Mouse (Mus musculus): ENCODE data around the gene Utp14a. TPM values are rescaled to one million over a fixed set of nuclear protein-coding genes. Genes with fewer than 3 reads are reported as not detected.
"Not testable (repeated sequence)": the region's sequence is repeated elsewhere in the genome, so short reads cannot be mapped to it uniquely, and the experiment has no call there.

The Utp14a gene
- 16.3 and 20.1 TPM in 2 replicates for polyA plus RNA-seq (2014; fragmentation: Nextera tagmentation; extraction: Ambion mirVana)

GRCm38 (mm10) chrX:48256468-48257007, at the start of gene Utp14a:
Gene Utp14a (plus strand): TSS chrX:48256862.
- peak within 1 kb of the TSS; percentile 28; the same call in 1 of the 2 replicates for H3K9ac ChIP-seq (replicated peaks; ENCODE audit: low read depth, low read length)
- H3K4me2 ChIP-seq (replicated peaks; ENCODE audit: low read depth, low read length) = peak within 1 kb of the TSS; percentile 43
- ATAC-seq (ENCODE audit: insufficient number of reproducible peaks, insufficient read depth, low FRiP score, low read depth) = peak; percentile 99
- H3K9me3 ChIP-seq (ENCODE audit: control insufficient read depth, low read depth, low read length) = no peaks in the 10 kb centered on the region
- H3K36me3 ChIP-seq (ENCODE audit: control insufficient read depth, insufficient read depth, low read length) = no peaks in the 10 kb centered on the region
- whole genome bisulfite sequencing = 10% methylated on average over 33 of the region's 33 CpGs
- peak within 1 kb of the TSS; percentile 44 for H3K4me3 ChIP-seq (ENCODE audit: low read depth, low read length)
- no peaks in the 10 kb centered on the region for H3K27me3 ChIP-seq (ENCODE audit: control insufficient read depth, insufficient read depth, low read length)
- H3K4me1 ChIP-seq (ENCODE audit: control insufficient read depth, insufficient read depth, low read length) = no peaks in the 10 kb centered on the region
- H3K27ac ChIP-seq (ENCODE audit: low read length) = peak within 1 kb of the TSS; percentile 39; the same call in 1 of the 2 replicates

DNA sequence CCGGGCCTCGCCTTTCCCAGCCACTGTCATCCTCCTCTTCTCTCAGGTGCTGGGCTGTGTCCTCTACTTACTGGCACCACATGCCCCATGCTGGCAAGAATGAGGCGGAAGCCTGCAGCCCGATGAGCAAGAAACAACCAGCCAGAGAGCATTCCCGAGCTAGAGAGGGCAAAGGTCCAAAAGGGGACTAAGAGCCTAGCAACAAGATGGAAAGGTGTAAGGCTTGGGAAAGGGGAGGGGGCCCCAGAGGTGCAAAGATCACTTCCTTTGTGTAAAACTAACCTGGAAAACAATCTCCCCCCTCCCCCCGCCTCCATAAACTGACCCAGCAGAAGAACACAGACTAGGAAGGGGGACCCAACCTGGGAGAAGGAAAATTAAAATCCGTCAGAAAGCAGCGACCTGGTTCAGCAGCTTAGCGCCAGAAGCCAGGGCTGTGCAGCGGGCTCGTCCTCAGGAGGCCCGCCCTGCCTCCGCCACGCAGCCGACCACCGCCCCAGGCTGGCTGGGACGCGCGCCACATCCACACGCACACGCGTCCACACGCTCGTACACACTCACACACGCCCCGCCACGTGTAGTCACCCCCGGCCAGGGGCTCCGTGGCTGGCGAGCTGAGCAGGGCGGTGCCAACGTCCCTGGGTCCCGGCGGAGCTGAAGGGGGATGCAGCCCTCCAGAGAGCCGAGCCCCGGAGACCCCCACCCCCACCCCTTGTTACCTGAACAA, 48.7 kb upstream of the Utp14a start:
- WGBS = 12% methylated on average over 35 of the region's 36 CpGs
- Histone ChIP-seq H3K27me3 (ENCODE audit: control insufficient read depth, insufficient read depth, low read length) (no peaks in the 10 kb centered on the region), H3K9me3 (ENCODE audit: control insufficient read depth, low read depth, low read length) (no peaks in the 10 kb centered on the region), H3K27ac (ENCODE audit: low read length) (no peak overlapping the region), H3K4me1 (ENCODE audit: control insufficient read depth, insufficient read depth, low read length) (no peaks in the 10 kb centered on the region), H3K4me2 (replicated peaks; ENCODE audit: low read depth, low read length) (peak overlapping the region; percentile 50), H3K36me3 (ENCODE audit: control insufficient read depth, insufficient read depth, low read length) (no peaks in the 10 kb centered on the region), H3K4me3 (ENCODE audit: low read depth, low read length) (peak overlapping the region; percentile 56), H3K9ac (replicated peaks; ENCODE audit: low read depth, low read length) (peak overlapping the region; percentile 50; the same call in 1 of the 2 replicates)
- ATAC-seq (ENCODE audit: insufficient number of reproducible peaks, insufficient read depth, low FRiP score, low read depth) = peak; percentile 76

GRCm38 (mm10) chrX:48208519-48209185, 48.0 kb upstream of the Utp14a start, which contains the start of gene Zdhhc9:
Gene Zdhhc9 (minus strand): TSS chrX:48208878.
- no peaks in the 10 kb centered on the region for H3K36me3 ChIP-seq (ENCODE audit: control insufficient read depth, insufficient read depth, low read length)
- H3K4me2 ChIP-seq (replicated peaks; ENCODE audit: low read depth, low read length) = peak within 1 kb of the TSS; percentile 50
- H3K9ac ChIP-seq (replicated peaks; ENCODE audit: low read depth, low read length) = peak within 1 kb of the TSS; percentile 50; the same call in 1 of the 2 replicates
- H3K27me3 ChIP-seq (ENCODE audit: control insufficient read depth, insufficient read depth, low read length) = no peaks in the 10 kb centered on the region
- ATAC-seq (ENCODE audit: insufficient number of reproducible peaks, insufficient read depth, low FRiP score, low read depth) = peak; percentile 98
- H3K4me3 ChIP-seq (ENCODE audit: low read depth, low read length) = peak within 1 kb of the TSS; percentile 56
- H3K4me1 ChIP-seq (ENCODE audit: control insufficient read depth, insufficient read depth, low read length) = no peaks in the 10 kb centered on the region
- WGBS = 16% methylated on average over 34 of the region's 34 CpGs
- H3K27ac ChIP-seq (ENCODE audit: low read length) = no peak within 1 kb of the TSS
- no peaks in the 10 kb centered on the region for H3K9me3 ChIP-seq (ENCODE audit: control insufficient read depth, low read depth, low read length)

DNA sequence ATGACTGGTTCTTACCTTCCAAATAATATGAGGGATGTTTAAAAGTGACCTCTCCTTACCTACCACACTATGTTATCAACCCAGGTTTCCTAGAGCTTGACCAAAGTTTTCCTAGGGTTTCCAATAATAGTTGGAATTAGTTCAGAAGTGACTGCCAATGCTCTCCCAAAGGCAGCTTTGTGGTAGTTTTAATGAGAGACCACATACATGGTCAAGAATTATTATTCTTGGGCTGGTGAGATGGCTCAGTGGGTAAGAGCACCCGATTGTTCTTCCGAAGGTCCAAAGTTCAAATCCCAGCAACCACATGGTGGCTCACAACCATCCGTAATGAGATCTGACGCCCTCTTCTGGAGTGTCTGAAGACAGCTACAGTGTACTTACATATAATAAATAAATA, 46.9 kb upstream of the Utp14a start:
- not testable (repeated sequence) for H3K4me3 ChIP-seq (ENCODE audit: low read depth, low read length); H3K4me2 ChIP-seq (replicated peaks; ENCODE audit: low read depth, low read length); H3K9ac ChIP-seq (replicated peaks; ENCODE audit: low read depth, low read length); H3K27me3 ChIP-seq (ENCODE audit: control insufficient read depth, insufficient read depth, low read length); H3K36me3 ChIP-seq (ENCODE audit: control insufficient read depth, insufficient read depth, low read length); ATAC-seq (ENCODE audit: insufficient number of reproducible peaks, insufficient read depth, low FRiP score, low read depth); H3K9me3 ChIP-seq (ENCODE audit: control insufficient read depth, low read depth, low read length); H3K27ac ChIP-seq (ENCODE audit: low read length); H3K4me1 ChIP-seq (ENCODE audit: control insufficient read depth, insufficient read depth, low read length)
- WGBS = 78% methylated on average over 3 of the region's 4 CpGs

DNA sequence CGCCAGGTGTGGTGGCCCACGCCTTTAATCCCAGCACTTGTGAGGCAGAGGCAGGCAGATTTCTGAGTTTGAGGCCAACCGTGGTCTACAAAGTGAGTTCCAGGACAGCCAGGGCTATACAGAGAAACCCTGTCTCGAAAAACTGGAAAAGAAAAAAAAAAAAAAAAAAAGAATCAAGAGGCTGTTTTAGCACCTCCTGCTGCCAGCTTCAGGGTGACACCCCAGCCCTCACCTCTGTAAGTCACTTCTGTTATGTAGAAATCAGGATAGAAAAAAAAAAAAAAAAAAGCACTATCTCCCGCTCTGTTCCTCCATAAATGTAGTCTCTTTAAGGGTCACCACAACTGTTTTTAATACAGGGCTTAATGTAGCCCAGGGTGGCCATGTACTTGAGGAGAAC, 37.2 kb upstream of the Utp14a start:
- Histone ChIP-seq H3K36me3 (ENCODE audit: control insufficient read depth, insufficient read depth, low read length) (no peaks in the 10 kb centered on the region), H3K4me3 (ENCODE audit: low read depth, low read length) (no peak overlapping the region), H3K27ac (ENCODE audit: low read length) (no peak overlapping the region), H3K27me3 (ENCODE audit: control insufficient read depth, insufficient read depth, low read length) (no peaks in the 10 kb centered on the region), H3K9me3 (ENCODE audit: control insufficient read depth, low read depth, low read length) (no peaks in the 10 kb centered on the region), H3K4me2 (replicated peaks; ENCODE audit: low read depth, low read length) (no peak overlapping the region), H3K4me1 (ENCODE audit: control insufficient read depth, insufficient read depth, low read length) (no peaks in the 10 kb centered on the region), H3K9ac (replicated peaks; ENCODE audit: low read depth, low read length) (no peak overlapping the region)
- WGBS = 84% methylated on average over 5 of the region's 5 CpGs
- ATAC-seq (ENCODE audit: insufficient number of reproducible peaks, insufficient read depth, low FRiP score, low read depth) = no peak

DNA sequence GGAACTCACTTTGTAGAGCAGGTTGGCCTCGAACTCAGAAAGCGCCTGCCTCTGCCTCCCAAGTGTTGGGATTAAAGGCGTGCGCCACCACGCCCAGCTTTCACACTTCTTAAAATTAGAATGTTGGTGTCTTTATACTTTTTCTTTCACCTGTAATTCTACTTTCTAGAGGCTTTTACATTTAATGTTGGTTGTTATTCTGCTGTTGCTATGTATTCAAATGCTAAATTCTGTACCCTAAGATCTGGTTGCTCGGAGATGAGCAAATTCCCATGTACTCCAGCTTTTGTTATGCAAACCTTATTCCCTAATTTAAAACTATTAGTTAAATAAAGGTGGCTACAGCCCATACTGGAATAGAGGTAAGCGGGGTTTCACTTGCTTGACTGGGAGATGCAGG, 34.0 kb upstream of the Utp14a start:
- Histone ChIP-seq H3K27ac (ENCODE audit: low read length) (no peak overlapping the region), H3K36me3 (ENCODE audit: control insufficient read depth, insufficient read depth, low read length) (no peaks in the 10 kb centered on the region), H3K9me3 (ENCODE audit: control insufficient read depth, low read depth, low read length) (no peaks in the 10 kb centered on the region), H3K4me2 (replicated peaks; ENCODE audit: low read depth, low read length) (no peak overlapping the region), H3K4me3 (ENCODE audit: low read depth, low read length) (no peak overlapping the region), H3K4me1 (ENCODE audit: control insufficient read depth, insufficient read depth, low read length) (no peaks in the 10 kb centered on the region), H3K9ac (replicated peaks; ENCODE audit: low read depth, low read length) (no peak overlapping the region), H3K27me3 (ENCODE audit: control insufficient read depth, insufficient read depth, low read length) (no peaks in the 10 kb centered on the region)
- no peak for ATAC-seq (ENCODE audit: insufficient number of reproducible peaks, insufficient read depth, low FRiP score, low read depth)
- WGBS = 86% methylated on average over 7 of the region's 7 CpGs

DNA sequence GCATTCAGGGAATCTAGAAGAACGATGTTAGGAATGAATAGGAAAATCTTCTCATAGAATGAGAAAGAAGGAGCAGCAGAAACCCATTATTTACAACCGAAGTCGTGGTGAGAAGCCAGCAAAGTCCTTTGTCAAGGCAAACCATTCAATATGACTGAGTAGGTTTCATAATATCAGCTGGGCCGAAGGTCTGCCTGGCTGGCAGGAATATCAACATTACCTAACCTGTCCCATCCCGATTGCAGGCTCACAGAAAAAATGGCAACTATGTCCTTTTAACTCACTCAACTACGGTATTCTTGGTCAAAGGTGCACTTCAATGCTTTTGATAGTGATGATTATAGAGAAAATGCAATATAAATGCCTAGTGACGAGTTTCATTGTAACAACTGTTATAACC, 30.4 kb upstream of the Utp14a start:
- Histone ChIP-seq H3K27me3 (ENCODE audit: control insufficient read depth, insufficient read depth, low read length) (no peaks in the 10 kb centered on the region), H3K4me2 (replicated peaks; ENCODE audit: low read depth, low read length) (no peak overlapping the region), H3K27ac (ENCODE audit: low read length) (no peak overlapping the region), H3K9me3 (ENCODE audit: control insufficient read depth, low read depth, low read length) (no peaks in the 10 kb centered on the region), H3K4me3 (ENCODE audit: low read depth, low read length) (no peak overlapping the region), H3K9ac (replicated peaks; ENCODE audit: low read depth, low read length) (no peak overlapping the region), H3K4me1 (ENCODE audit: control insufficient read depth, insufficient read depth, low read length) (no peaks in the 10 kb centered on the region), H3K36me3 (ENCODE audit: control insufficient read depth, insufficient read depth, low read length) (no peaks in the 10 kb centered on the region)
- WGBS = 78% methylated on average over 7 of the region's 7 CpGs
- no peak for ATAC-seq (ENCODE audit: insufficient number of reproducible peaks, insufficient read depth, low FRiP score, low read depth)

- no peak overlapping the region for H3K9ac ChIP-seq (replicated peaks; ENCODE audit: low read depth, low read length)
- H3K4me2 ChIP-seq (replicated peaks; ENCODE audit: low read depth, low read length) = no peak overlapping the region
- H3K4me1 ChIP-seq (ENCODE audit: control insufficient read depth, insufficient read depth, low read length) = no peaks in the 10 kb centered on the region
- no peak overlapping the region for H3K27ac ChIP-seq (ENCODE audit: low read length)
- ATAC-seq (ENCODE audit: insufficient number of reproducible peaks, insufficient read depth, low FRiP score, low read depth) = 0 out of 2 replicates have a peak, but pooled peaks have one; percentile 33
- H3K9me3 ChIP-seq (ENCODE audit: control insufficient read depth, low read depth, low read length) = no peaks in the 10 kb centered on the region
- H3K4me3 ChIP-seq (ENCODE audit: low read depth, low read length) = no peak overlapping the region
- H3K36me3 ChIP-seq (ENCODE audit: control insufficient read depth, insufficient read depth, low read length) = no peaks in the 10 kb centered on the region
- H3K27me3 ChIP-seq (ENCODE audit: control insufficient read depth, insufficient read depth, low read length) = no peaks in the 10 kb centered on the region
- 45% methylated on average over 7 of the region's 7 CpGs for WGBS
These were observed 22.2 kb upstream of the Utp14a start for GRCm38 (mm10) chrX:48234417-48234816.

Data from stomach, embryonic 14.5 days (tissue).